Mouse (Mus musculus): ENCODE data around the gene Fah. TPM values are rescaled to one million over a fixed set of nuclear protein-coding genes. Genes with fewer than 3 reads are reported as not detected.
A peak's percentile ranks its signal among the peaks of the same experiment; 100 is the strongest.

Gene Fah
- 8.9 and 11.3 TPM in 2 replicates for polyA plus RNA-seq (2015; fragmentation: Nextera tagmentation; extraction: Ambion mirVana)

DNA sequence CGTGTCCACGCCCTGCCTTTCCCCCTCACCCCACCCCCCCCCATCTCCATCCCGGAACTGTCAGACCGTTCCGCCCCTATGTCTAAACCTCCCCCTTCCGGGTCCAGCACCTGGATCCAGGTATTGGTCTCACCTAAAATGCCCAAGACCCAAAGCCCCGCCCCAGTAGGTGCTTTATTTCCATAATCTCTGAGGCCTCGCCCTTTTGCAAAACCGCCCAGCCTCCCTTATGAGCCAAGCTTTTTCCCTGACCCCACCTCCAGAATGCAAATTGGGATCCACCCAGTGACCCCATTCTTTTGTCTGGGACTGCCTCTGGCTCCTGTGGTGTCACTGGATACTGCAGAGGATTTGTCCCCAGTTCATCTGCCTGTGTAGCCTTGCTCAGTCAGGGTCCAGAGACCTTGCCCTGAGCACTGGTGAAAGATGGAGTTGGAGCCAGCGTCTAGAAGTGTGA is at the start of gene Fah:
TSS of gene Fah (minus strand) at position 430 of the 457 bp plus-strand sequence.
- Histone ChIP-seq H3K9me3 (replicated peaks) (no peaks in the 10 kb centered on the region), H3K4me3 (replicated peaks) (peak within 1 kb of the TSS; percentile 64), H3K27me3 (no peaks in the 10 kb centered on the region), H3K27ac (no peak within 1 kb of the TSS), H3K36me3 (no peaks in the 10 kb centered on the region), H3K4me2 (peak within 1 kb of the TSS; percentile 96), H3K4me1 (peaks cover 20% of the 10 kb centered on the region), H3K9ac (peak within 1 kb of the TSS; percentile 45)
- WGBS = under 1% methylated on average over 7 of the region's 10 CpGs
- ATAC-seq (replicated peaks; ENCODE audit: low FRiP score) = peak; percentile 62

- no peak for ATAC-seq (replicated peaks; ENCODE audit: low FRiP score)
- no peak overlapping the region for H3K4me2 ChIP-seq
- H3K27me3 ChIP-seq = no peaks in the 10 kb centered on the region
- H3K4me1 ChIP-seq = 0 out of 2 replicates have a peak, but pooled peaks cover 2% of the 10 kb centered on the region
- 0 out of 2 replicates have a peak overlapping the region, but pooled peaks have one; percentile 14 for H3K27ac ChIP-seq
- H3K36me3 ChIP-seq = peaks cover 2% of the 10 kb centered on the region; the same call in 1 of the 2 replicates
- H3K4me3 ChIP-seq (replicated peaks) = no peak overlapping the region
- H3K9ac ChIP-seq = no peak overlapping the region
- H3K9me3 ChIP-seq (replicated peaks) = no peaks in the 10 kb centered on the region
- WGBS = 71% methylated on average over 2 of the region's 2 CpGs
These were observed 46.2 kb upstream of the Fah start for GRCm38 (mm10) chr7:84652740-84653139.

GRCm38 (mm10) chr7:84651987-84652321 is 45.4 kb upstream of the Fah start:
- no peak overlapping the region for H3K9ac ChIP-seq
- H3K27ac ChIP-seq = peak overlapping the region; percentile 2; the same call in 1 of the 2 replicates
- H3K9me3 ChIP-seq (replicated peaks) = no peaks in the 10 kb centered on the region
- peaks cover 4% of the 10 kb centered on the region; the same call in 1 of the 2 replicates for H3K36me3 ChIP-seq
- H3K4me1 ChIP-seq = 0 out of 2 replicates have a peak, but pooled peaks cover 2% of the 10 kb centered on the region
- no peak overlapping the region for H3K4me3 ChIP-seq (replicated peaks)
- H3K27me3 ChIP-seq = no peaks in the 10 kb centered on the region
- no peak overlapping the region for H3K4me2 ChIP-seq
- WGBS = 62% methylated on average over 2 of the region's 2 CpGs
- ATAC-seq (replicated peaks; ENCODE audit: low FRiP score) = no peak

DNA sequence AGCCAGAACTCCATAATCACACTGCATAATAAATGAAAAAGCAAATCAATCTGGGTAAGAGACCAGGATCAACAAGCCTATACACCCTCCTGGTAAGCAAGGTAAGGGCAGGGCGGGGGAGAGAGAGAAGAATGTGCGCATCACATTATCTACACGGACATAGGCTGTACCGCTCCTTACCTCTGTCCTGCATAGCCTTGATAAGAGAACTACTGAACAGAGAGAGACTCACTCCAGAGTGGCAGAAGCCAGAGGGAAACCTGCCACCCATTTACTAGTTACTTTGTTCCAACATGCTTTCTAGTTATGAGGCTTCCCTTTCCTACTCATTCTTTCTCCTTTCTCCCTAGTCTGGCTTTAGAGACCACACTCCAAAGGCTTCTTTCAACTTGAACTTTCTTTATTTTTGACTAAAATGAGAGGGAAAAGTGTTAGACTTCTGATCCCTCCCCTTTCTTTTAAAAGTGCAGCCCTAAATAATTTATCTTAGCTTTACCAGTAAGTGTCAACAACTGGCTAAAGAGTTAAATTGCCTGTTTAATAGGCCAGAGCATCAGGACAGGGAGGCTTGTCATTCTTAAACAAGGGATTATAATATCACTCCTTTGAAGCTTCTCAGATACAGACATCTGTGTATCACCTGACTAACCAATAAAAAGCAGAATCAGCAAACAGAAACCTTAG is 44.9 kb upstream of the Fah start:
- peaks cover 4% of the 10 kb centered on the region; the same call in 1 of the 2 replicates for H3K36me3 ChIP-seq
- H3K27me3 ChIP-seq = no peaks in the 10 kb centered on the region
- H3K4me2 ChIP-seq = no peak overlapping the region
- H3K9ac ChIP-seq = no peak overlapping the region
- 86% methylated on average over 4 of the region's 4 CpGs for WGBS
- no peak overlapping the region for H3K4me3 ChIP-seq (replicated peaks)
- H3K9me3 ChIP-seq (replicated peaks) = no peaks in the 10 kb centered on the region
- peak; percentile 84 for ATAC-seq (replicated peaks; ENCODE audit: low FRiP score)
- H3K4me1 ChIP-seq = 0 out of 2 replicates have a peak, but pooled peaks cover 2% of the 10 kb centered on the region
- peak overlapping the region; percentile 2; the same call in 1 of the 2 replicates for H3K27ac ChIP-seq

GRCm38 (mm10) chr7:84649016-84649415 is 42.5 kb upstream of the Fah start:
- Histone ChIP-seq H3K4me2 (no peak overlapping the region), H3K36me3 (peaks cover 4% of the 10 kb centered on the region; the same call in 1 of the 2 replicates), H3K9ac (no peak overlapping the region), H3K4me3 (replicated peaks) (no peak overlapping the region), H3K4me1 (0 out of 2 replicates have a peak, but pooled peaks cover 2% of the 10 kb centered on the region), H3K27me3 (no peaks in the 10 kb centered on the region), H3K27ac (no peak overlapping the region), H3K9me3 (replicated peaks) (no peaks in the 10 kb centered on the region)
- 93% methylated on average over 2 of the region's 2 CpGs for WGBS
- no peak for ATAC-seq (replicated peaks; ENCODE audit: low FRiP score)

GRCm38 (mm10) chr7:84646256-84646655 is 39.7 kb upstream of the Fah start:
- Histone ChIP-seq H3K4me2 (no peak overlapping the region), H3K4me1 (peaks cover 9% of the 10 kb centered on the region; the same call in 1 of the 2 replicates), H3K27ac (no peak overlapping the region), H3K36me3 (peaks cover 4% of the 10 kb centered on the region; the same call in 1 of the 2 replicates), H3K4me3 (replicated peaks) (no peak overlapping the region), H3K9me3 (replicated peaks) (no peaks in the 10 kb centered on the region), H3K9ac (no peak overlapping the region), H3K27me3 (no peaks in the 10 kb centered on the region)
- ATAC-seq (replicated peaks; ENCODE audit: low FRiP score) = no peak
- 83% methylated on average over 1 of the region's 1 CpGs for WGBS

DNA sequence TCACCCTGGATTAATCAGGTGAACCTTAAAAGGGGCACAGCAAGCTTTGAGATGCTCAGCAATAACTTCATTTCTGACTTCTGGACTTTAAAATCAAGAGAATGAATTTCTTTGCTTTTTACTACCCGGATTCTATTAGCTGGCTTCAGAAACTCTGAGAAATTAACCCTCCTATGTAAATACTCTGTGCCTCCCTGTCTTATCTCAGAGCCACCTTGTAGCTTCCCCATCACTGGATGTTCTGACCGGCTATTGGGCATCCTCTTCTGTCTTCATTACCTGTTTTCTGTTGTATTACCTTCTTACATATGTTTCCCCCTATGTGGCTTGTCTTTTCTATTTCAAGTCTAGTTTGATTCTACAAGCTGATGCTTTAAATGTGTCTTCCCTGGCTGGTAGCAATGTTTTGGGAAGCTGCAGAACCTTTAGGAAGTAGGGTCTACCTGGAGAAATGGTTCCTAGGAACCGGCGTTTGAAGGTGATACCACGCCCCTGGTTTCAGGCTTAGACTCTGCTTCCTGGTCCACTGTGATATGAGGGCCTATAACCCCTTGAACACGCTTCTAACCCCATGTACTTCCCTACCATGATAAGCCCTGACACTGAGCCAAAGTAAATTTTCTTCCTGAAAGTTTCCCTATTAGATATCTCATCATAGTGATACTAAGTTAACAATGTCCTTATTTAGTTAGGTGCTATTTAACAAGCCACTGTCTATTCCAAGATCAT is 36.9 kb upstream of the Fah start:
- Histone ChIP-seq H3K4me2 (no peak overlapping the region), H3K4me1 (peaks cover 9% of the 10 kb centered on the region; the same call in 1 of the 2 replicates), H3K27ac (0 out of 2 replicates have a peak overlapping the region, but pooled peaks have one; percentile 27), H3K4me3 (replicated peaks) (no peak overlapping the region), H3K36me3 (peaks cover 4% of the 10 kb centered on the region; the same call in 1 of the 2 replicates), H3K9me3 (replicated peaks) (no peaks in the 10 kb centered on the region), H3K27me3 (no peaks in the 10 kb centered on the region), H3K9ac (no peak overlapping the region)
- no peak for ATAC-seq (replicated peaks; ENCODE audit: low FRiP score)
- WGBS = 91% methylated on average over 6 of the region's 6 CpGs

DNA sequence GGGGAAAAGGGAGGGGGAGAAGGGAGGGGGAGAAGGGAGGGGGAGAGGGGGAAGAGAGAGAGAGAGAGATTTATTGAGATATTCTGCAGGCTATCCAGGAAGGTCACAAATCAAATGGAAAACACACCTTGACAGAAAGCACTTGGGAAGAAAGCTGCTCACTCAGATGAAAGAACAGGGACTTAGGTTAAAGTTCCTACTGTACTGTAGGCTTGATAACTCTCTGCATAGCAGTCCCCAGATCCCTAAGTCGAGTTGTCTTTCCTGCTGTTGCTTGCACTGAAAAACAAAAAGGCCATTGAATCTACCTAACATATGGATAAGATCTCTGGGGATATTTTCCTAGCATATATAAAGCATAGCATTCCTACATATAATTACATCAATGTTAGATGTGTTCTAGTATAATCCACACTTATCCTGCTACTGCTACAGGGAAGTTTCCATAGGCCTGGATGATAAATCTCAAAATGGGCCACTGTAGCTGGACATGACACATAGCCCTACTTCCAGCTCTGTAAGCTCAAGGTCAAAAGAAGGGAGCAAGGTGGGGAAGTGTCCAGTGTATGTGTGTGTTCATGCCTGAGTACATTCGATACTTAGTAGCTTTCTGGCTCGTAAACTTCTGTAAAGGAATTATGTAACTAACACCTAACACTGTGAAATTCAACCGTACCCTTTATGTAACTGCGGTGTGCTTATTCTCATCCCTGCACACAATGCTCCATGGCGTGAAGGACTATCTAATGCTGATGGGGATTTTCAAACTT is 35.8 kb upstream of the Fah start:
- WGBS = 50% methylated on average over 6 of the region's 6 CpGs
- peak; percentile 86 for ATAC-seq (replicated peaks; ENCODE audit: low FRiP score)
- H3K9me3 ChIP-seq (replicated peaks) = no peaks in the 10 kb centered on the region
- H3K27ac ChIP-seq = peak overlapping the region; percentile 27; the same call in 1 of the 2 replicates
- no peak overlapping the region for H3K4me3 ChIP-seq (replicated peaks)
- H3K4me2 ChIP-seq = no peak overlapping the region
- H3K36me3 ChIP-seq = no peaks in the 10 kb centered on the region
- no peak overlapping the region for H3K9ac ChIP-seq
- no peaks in the 10 kb centered on the region for H3K27me3 ChIP-seq
- H3K4me1 ChIP-seq = peaks cover 9% of the 10 kb centered on the region; the same call in 1 of the 2 replicates

DNA sequence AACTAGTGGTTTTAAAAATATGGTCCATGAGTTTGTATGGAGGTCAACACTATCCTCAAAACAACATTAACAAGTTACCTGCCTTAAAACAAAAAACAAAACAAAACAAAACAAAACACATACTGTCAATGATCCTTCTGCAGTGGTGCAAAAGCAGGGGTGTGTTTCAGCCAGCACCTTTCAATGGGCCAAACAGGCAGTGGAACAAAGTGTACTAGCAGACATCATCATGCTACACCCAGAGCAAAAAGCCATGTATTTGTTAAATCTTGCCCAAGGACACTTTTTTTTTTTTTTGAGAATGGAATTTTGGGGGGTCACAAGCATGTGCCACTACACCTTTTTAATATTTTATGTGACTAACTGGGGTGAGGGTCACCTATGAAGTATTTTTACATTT is 30.4 kb upstream of the Fah start:
- no peaks in the 10 kb centered on the region for H3K27me3 ChIP-seq
- H3K9me3 ChIP-seq (replicated peaks) = no peaks in the 10 kb centered on the region
- H3K4me1 ChIP-seq = no peaks in the 10 kb centered on the region
- H3K9ac ChIP-seq = no peak overlapping the region
- ATAC-seq (replicated peaks; ENCODE audit: low FRiP score) = no peak
- H3K4me3 ChIP-seq (replicated peaks) = no peak overlapping the region
- H3K4me2 ChIP-seq = no peak overlapping the region
- H3K27ac ChIP-seq = no peak overlapping the region
- peaks cover 22% of the 10 kb centered on the region for H3K36me3 ChIP-seq

- H3K4me1 ChIP-seq = no peaks in the 10 kb centered on the region
- no peak; the same call in 1 of the 2 replicates for ATAC-seq (replicated peaks; ENCODE audit: low FRiP score)
- no peak overlapping the region for H3K9ac ChIP-seq
- H3K36me3 ChIP-seq = peaks cover 44% of the 10 kb centered on the region
- H3K9me3 ChIP-seq (replicated peaks) = no peaks in the 10 kb centered on the region
- no peak overlapping the region for H3K4me3 ChIP-seq (replicated peaks)
- no peak overlapping the region for H3K4me2 ChIP-seq
- no peak overlapping the region for H3K27ac ChIP-seq
- no peaks in the 10 kb centered on the region for H3K27me3 ChIP-seq
- WGBS = 95% methylated on average over 3 of the region's 3 CpGs
These were observed 25.4 kb upstream of the Fah start for GRCm38 (mm10) chr7:84631878-84632277.

GRCm38 (mm10) chr7:84623718-84624117 is 17.2 kb upstream of the Fah start:
- WGBS = 96% methylated on average over 4 of the region's 4 CpGs

More at GRCm38 (mm10) chr7:84623718-84624117, 17.2 kb upstream of the Fah start:
- Histone ChIP-seq H3K9me3 (replicated peaks) (no peaks in the 10 kb centered on the region), H3K36me3 (peaks cover 38% of the 10 kb centered on the region), H3K4me1 (no peaks in the 10 kb centered on the region), H3K9ac (no peak overlapping the region), H3K27ac (no peak overlapping the region), H3K4me3 (replicated peaks) (no peak overlapping the region), H3K4me2 (no peak overlapping the region), H3K27me3 (no peaks in the 10 kb centered on the region)
- no peak for ATAC-seq (replicated peaks; ENCODE audit: low FRiP score)

Measured in kidney, embryonic 15.5 days (tissue).